Mouse (Mus musculus): ENCODE measurements around the gene Tigar. TPM values are rescaled to one million over a fixed set of nuclear protein-coding genes. Genes with fewer than 3 reads are reported as not detected.

The Tigar gene
- total RNA-seq (2014; fragmentation: Nextera tagmentation): 2.5 and 3.4 TPM in 2 replicates
- 4.0 and 4.7 TPM in 2 replicates for total RNA-seq (2017)
- 0.94 and 1.1 TPM in 2 replicates for polyA plus RNA-seq (2012)

DNA sequence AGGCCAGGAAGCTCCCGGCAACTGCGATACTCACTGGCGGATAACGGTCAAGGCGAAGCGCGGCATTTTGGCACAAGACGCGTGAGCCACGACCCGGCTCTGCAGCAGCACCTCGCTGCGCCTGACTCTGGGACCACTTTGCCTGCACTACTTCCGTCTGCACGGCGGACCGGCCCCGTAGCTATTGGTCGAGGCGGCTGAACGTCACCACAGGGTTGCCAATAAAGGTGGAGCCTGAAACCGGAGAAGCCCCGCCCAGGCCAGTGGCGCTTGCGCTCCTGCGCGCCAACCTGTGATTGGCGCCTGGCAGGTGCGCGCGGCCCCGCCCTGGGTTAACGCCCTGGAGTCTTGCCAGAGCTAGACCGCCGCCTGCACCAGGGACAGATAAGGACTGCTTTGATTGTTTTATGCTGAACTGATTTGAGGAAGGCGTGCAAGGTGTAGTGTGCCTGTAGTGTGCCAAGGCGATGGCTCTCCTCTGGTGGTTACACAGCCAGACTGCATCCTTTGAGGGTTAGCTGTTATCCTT lies at the start of gene Tigar:
Tigar (minus strand) TSS at position 156 of the 529 bp plus-strand sequence.
- Histone ChIP-seq H3K36me3 (replicated peaks) (peaks cover 2% of the 10 kb centered on the region), H3K27me3 (ENCODE audit: insufficient read depth, low read length) (peaks cover 39% of the 10 kb centered on the region), H3K4me3 (ENCODE audit: low read depth, low read length) (peak within 1 kb of the TSS; percentile 77), H3K4me1 (ENCODE audit: insufficient read depth, low read depth, low read length) (peaks cover 16% of the 10 kb centered on the region), H3K9me3 (replicated peaks) (no peaks in the 10 kb centered on the region)
- DNase-seq (ENCODE audit: low spot score) (peak; percentile 83), ATAC-seq (ENCODE audit: extremely low read depth, insufficient number of reproducible peaks, low FRiP score, poor library complexity, severe bottlenecking) (peak; percentile 99)
- TF ChIP-seq CTCF (IDR thresholded peaks at IDR 0.05; ENCODE audit: low read depth, low read length): no peak
- no peak for TF ChIP-seq POLR2AphosphoS5 (IDR thresholded peaks at IDR 0.05; ENCODE audit: insufficient replicate concordance, low read depth, low read length)
- no peak for TF ChIP-seq GATA2 (IDR thresholded peaks at IDR 0.05; ENCODE audit: borderline replicate concordance, low read depth, low read length)
- TF ChIP-seq GATA1 (IDR thresholded peaks at IDR 0.05; ENCODE audit: borderline replicate concordance, low read length): no peak
- 0 out of 2 replicates have a peak, but pooled peaks have one; percentile 30 for TF ChIP-seq TAL1 (conservative IDR thresholded peaks at IDR 0.05; ENCODE audit: low read depth, low read length)

- TF ChIP-seq POLR2AphosphoS5 (IDR thresholded peaks at IDR 0.05; ENCODE audit: insufficient replicate concordance, low read depth, low read length): no peak
- TF ChIP-seq GATA1 (IDR thresholded peaks at IDR 0.05; ENCODE audit: borderline replicate concordance, low read length): no peak
- TF ChIP-seq CTCF (IDR thresholded peaks at IDR 0.05; ENCODE audit: low read depth, low read length): no peak
- TF ChIP-seq GATA2 (IDR thresholded peaks at IDR 0.05; ENCODE audit: borderline replicate concordance, low read depth, low read length): no peak
- no peak for TF ChIP-seq TAL1 (conservative IDR thresholded peaks at IDR 0.05; ENCODE audit: low read depth, low read length)
- no peaks in the 10 kb centered on the region for H3K36me3 ChIP-seq (replicated peaks)
- H3K9me3 ChIP-seq (replicated peaks): no peaks in the 10 kb centered on the region
- ATAC-seq (ENCODE audit: extremely low read depth, insufficient number of reproducible peaks, low FRiP score, poor library complexity, severe bottlenecking) (no peak), DNase-seq (ENCODE audit: low spot score) (no peak)
- H3K4me3 ChIP-seq (ENCODE audit: low read depth, low read length): no peak overlapping the region
- H3K4me1 ChIP-seq (ENCODE audit: insufficient read depth, low read depth, low read length): peaks cover 37% of the 10 kb centered on the region
- H3K27me3 ChIP-seq (ENCODE audit: insufficient read depth, low read length): peaks cover 52% of the 10 kb centered on the region
Observed at GRCm38 (mm10) chr6:127157321-127157720, 48.0 kb upstream of the Tigar start.

- Histone ChIP-seq H3K9me3 (replicated peaks) (no peaks in the 10 kb centered on the region), H3K36me3 (replicated peaks) (no peaks in the 10 kb centered on the region), H3K4me1 (ENCODE audit: insufficient read depth, low read depth, low read length) (peaks cover 48% of the 10 kb centered on the region), H3K4me3 (ENCODE audit: low read depth, low read length) (peak overlapping the region; percentile 99), H3K27me3 (ENCODE audit: insufficient read depth, low read length) (peaks cover 47% of the 10 kb centered on the region)
- TF ChIP-seq CTCF (IDR thresholded peaks at IDR 0.05; ENCODE audit: low read depth, low read length) (no peak), GATA1 (IDR thresholded peaks at IDR 0.05; ENCODE audit: borderline replicate concordance, low read length) (no peak)
- DNase-seq (ENCODE audit: low spot score) (no peak), ATAC-seq (ENCODE audit: extremely low read depth, insufficient number of reproducible peaks, low FRiP score, poor library complexity, severe bottlenecking) (no peak)
Observed at GRCm38 (mm10) chr6:127155468-127155867, 46.1 kb upstream of the Tigar start.

GRCm38 (mm10) chr6:127154708-127155268 lies 45.4 kb upstream of the Tigar start:
- no peak for ATAC-seq (ENCODE audit: extremely low read depth, insufficient number of reproducible peaks, low FRiP score, poor library complexity, severe bottlenecking)
- H3K9me3 ChIP-seq (replicated peaks): no peaks in the 10 kb centered on the region
- H3K27me3 ChIP-seq (ENCODE audit: insufficient read depth, low read length): peaks cover 44% of the 10 kb centered on the region
- peaks cover 48% of the 10 kb centered on the region for H3K4me1 ChIP-seq (ENCODE audit: insufficient read depth, low read depth, low read length)
- TF ChIP-seq TAL1 (conservative IDR thresholded peaks at IDR 0.05; ENCODE audit: low read depth, low read length) (no peak), GATA2 (IDR thresholded peaks at IDR 0.05; ENCODE audit: borderline replicate concordance, low read depth, low read length) (no peak), POLR2AphosphoS5 (IDR thresholded peaks at IDR 0.05; ENCODE audit: insufficient replicate concordance, low read depth, low read length) (no peak), CTCF (IDR thresholded peaks at IDR 0.05; ENCODE audit: low read depth, low read length) (no peak), GATA1 (IDR thresholded peaks at IDR 0.05; ENCODE audit: borderline replicate concordance, low read length) (no peak)
- H3K36me3 ChIP-seq (replicated peaks): peaks cover under 1% of the 10 kb centered on the region
- H3K4me3 ChIP-seq (ENCODE audit: low read depth, low read length): peak overlapping the region; percentile 99
- DNase-seq (ENCODE audit: low spot score): peak; percentile 61

- peak overlapping the region; percentile 99 for H3K4me3 ChIP-seq (ENCODE audit: low read depth, low read length)
- H3K36me3 ChIP-seq (replicated peaks): peaks cover 6% of the 10 kb centered on the region
- DNase-seq (ENCODE audit: low spot score) (no peak), ATAC-seq (ENCODE audit: extremely low read depth, insufficient number of reproducible peaks, low FRiP score, poor library complexity, severe bottlenecking) (no peak)
- peaks cover 48% of the 10 kb centered on the region for H3K4me1 ChIP-seq (ENCODE audit: insufficient read depth, low read depth, low read length)
- H3K27me3 ChIP-seq (ENCODE audit: insufficient read depth, low read length): peaks cover 38% of the 10 kb centered on the region
- no peak for TF ChIP-seq CTCF (IDR thresholded peaks at IDR 0.05; ENCODE audit: low read depth, low read length)
- no peaks in the 10 kb centered on the region for H3K9me3 ChIP-seq (replicated peaks)
Observed at GRCm38 (mm10) chr6:127153972-127154707, 44.8 kb upstream of the Tigar start.

DNA sequence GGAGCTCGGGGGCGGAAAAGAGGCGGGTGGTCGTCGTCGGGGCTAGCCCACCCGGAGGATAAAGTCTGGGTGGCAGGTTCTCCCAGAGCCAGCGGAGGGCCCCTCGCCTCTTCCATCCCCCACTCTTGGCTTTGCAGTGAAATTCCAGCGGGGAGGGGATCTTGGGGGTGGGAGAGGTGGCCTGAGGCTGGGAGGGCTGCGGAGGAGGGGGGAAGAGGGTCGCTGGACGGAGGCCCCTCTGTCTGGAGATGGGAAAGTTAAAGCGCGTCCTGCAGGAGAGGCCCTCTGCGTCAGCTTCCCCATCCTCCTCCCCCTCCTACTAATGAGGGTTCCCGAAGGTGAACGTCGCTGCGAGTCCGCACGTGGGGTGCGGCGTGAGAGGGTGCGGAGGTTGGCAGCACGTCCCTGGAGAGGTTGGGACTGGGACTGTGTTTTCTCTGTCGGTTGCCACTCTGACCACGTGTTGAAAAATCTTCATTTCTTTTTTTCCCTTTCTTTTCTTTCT lies 44.0 kb upstream of the Tigar start:
- H3K4me3 ChIP-seq (ENCODE audit: low read depth, low read length): peak overlapping the region; percentile 99
- peaks cover 10% of the 10 kb centered on the region for H3K36me3 ChIP-seq (replicated peaks)
- no peak for TF ChIP-seq GATA1 (IDR thresholded peaks at IDR 0.05; ENCODE audit: borderline replicate concordance, low read length)
- no peak for TF ChIP-seq POLR2AphosphoS5 (IDR thresholded peaks at IDR 0.05; ENCODE audit: insufficient replicate concordance, low read depth, low read length)
- no peak for TF ChIP-seq CTCF (IDR thresholded peaks at IDR 0.05; ENCODE audit: low read depth, low read length)
- no peak for TF ChIP-seq TAL1 (conservative IDR thresholded peaks at IDR 0.05; ENCODE audit: low read depth, low read length)
- no peak for TF ChIP-seq GATA2 (IDR thresholded peaks at IDR 0.05; ENCODE audit: borderline replicate concordance, low read depth, low read length)
- peaks cover 32% of the 10 kb centered on the region for H3K27me3 ChIP-seq (ENCODE audit: insufficient read depth, low read length)
- ATAC-seq (ENCODE audit: extremely low read depth, insufficient number of reproducible peaks, low FRiP score, poor library complexity, severe bottlenecking) (no peak), DNase-seq (ENCODE audit: low spot score) (peak; percentile 52)
- no peaks in the 10 kb centered on the region for H3K9me3 ChIP-seq (replicated peaks)
- H3K4me1 ChIP-seq (ENCODE audit: insufficient read depth, low read depth, low read length): peaks cover 50% of the 10 kb centered on the region
